Mouse (Mus musculus): Measurements from ENCODE around the gene Disp2. TPM values are rescaled to one million over a fixed set of nuclear protein-coding genes. Genes with fewer than 3 reads are reported as not detected.

The Disp2 gene
- polyA plus RNA-seq, 1 experiment from 2014 or later, result 1.1 TPM

DNA sequence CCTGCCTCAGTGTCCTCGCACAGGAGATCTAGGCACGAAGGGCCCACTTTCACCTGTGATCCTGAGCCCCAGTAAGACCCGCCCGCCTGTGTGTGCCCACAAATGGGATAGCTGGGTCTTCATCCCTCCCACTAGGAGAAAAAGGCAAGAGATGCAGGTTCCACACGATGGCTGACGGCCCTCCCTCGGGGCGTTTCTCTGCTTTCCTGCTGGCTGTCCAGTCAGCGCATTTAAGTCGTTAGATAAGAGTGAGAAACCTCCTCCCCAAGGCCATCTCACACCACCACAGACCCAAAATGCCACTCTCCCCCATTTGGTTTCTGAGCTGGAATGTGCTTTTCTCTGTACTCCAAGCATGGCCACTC is 16.8 kb upstream of the Disp2 start:
- TF ChIP-seq EP300 (IDR thresholded peaks at IDR 0.05), result no peak
- no peak; the same call in 1 of the 2 replicates for TF ChIP-seq CTCF (IDR thresholded peaks at IDR 0.05)
- 6% methylated on average over 10 of the region's 10 CpGs for WGBS
- Histone ChIP-seq H3K4me1 (ENCODE audit: insufficient read depth, low read depth, low read length) (peaks cover 34% of the 10 kb centered on the region), H3K36me3 (ENCODE audit: insufficient read depth, low read length) (no peaks in the 10 kb centered on the region), H3K9me3 (ENCODE audit: low read length) (no peaks in the 10 kb centered on the region), H3K9ac (replicated peaks; ENCODE audit: low read depth) (no peak overlapping the region), H3K4me3 (ENCODE audit: low read depth, low read length) (no peak overlapping the region), H3K27ac (ENCODE audit: low read length) (peak overlapping the region; percentile 98), H3K27me3 (replicated peaks; ENCODE audit: insufficient read depth, low read length) (no peaks in the 10 kb centered on the region), H3K4me2 (replicated peaks; ENCODE audit: low read depth, low read length) (peak overlapping the region; percentile 32)
- DNase-seq (ENCODE audit: low spot score) (no peak), ATAC-seq (peak; percentile 23)

- no peaks in the 10 kb centered on the region for H3K9me3 ChIP-seq (ENCODE audit: low read length)
Observed at GRCm38 (mm10) chr2:118763469-118763868, 16.1 kb upstream of the Disp2 start.

DNA sequence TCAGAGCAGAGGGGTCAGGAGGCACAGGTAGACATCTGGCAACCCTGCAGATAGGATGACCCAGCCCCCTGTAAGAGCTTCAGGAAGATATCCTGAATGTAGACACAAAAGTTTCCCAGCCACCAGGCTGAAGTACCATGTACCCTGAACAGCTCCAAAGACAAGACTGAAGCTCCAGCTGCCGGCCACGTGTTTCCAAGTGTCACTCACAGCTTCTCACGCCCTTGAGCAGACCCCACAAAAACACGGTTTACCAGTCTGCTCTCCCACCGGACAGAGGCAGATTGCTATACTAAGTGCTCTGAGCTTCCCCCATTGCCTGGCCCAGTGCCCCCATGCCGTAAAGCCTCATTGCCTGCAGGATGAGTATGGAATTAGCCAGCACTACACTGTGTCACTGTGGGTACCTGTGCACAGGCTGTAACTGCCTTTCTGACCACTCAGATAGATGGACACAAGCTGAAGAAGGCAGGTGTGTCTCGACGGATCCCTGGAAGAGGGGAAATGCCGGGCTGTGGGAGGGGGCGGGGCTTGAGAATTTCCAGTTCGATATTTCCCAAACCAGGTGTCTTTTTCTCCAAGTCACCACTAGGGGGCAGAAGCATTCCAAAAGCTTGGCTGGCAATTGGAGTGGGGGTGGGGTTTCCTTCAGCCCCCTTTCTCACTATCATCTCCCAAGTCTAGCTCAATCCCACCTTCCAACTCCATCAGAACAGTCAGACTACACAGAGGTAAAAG is 15.3 kb upstream of the Disp2 start:
- no peaks in the 10 kb centered on the region for H3K27me3 ChIP-seq (replicated peaks; ENCODE audit: insufficient read depth, low read length)
- no peak for ATAC-seq
- H3K4me2 ChIP-seq (replicated peaks; ENCODE audit: low read depth, low read length), result 0 out of 2 replicates have a peak overlapping the region, but pooled peaks have one; percentile 5
- no peak overlapping the region for H3K4me3 ChIP-seq (ENCODE audit: low read depth, low read length)
- H3K9me3 ChIP-seq (ENCODE audit: low read length), result no peaks in the 10 kb centered on the region
- H3K4me1 ChIP-seq (ENCODE audit: insufficient read depth, low read depth, low read length), result peaks cover 34% of the 10 kb centered on the region
- WGBS, result 23% methylated on average over 11 of the region's 11 CpGs
- no peaks in the 10 kb centered on the region for H3K36me3 ChIP-seq (ENCODE audit: insufficient read depth, low read length)
- H3K27ac ChIP-seq (ENCODE audit: low read length), result peak overlapping the region; percentile 66
- TF ChIP-seq CTCF (IDR thresholded peaks at IDR 0.05), result peak; percentile 74
- 0 out of 2 replicates have a peak, but pooled peaks have one; percentile 20 for TF ChIP-seq EP300 (IDR thresholded peaks at IDR 0.05)
- H3K9ac ChIP-seq (replicated peaks; ENCODE audit: low read depth), result no peak overlapping the region
- peak; percentile 70 for DNase-seq (ENCODE audit: low spot score)

More at GRCm38 (mm10) chr2:118763469-118763868, 16.1 kb upstream of the Disp2 start:
- Histone ChIP-seq H3K27ac (ENCODE audit: low read length) (peak overlapping the region; percentile 98), H3K36me3 (ENCODE audit: insufficient read depth, low read length) (no peaks in the 10 kb centered on the region), H3K27me3 (replicated peaks; ENCODE audit: insufficient read depth, low read length) (no peaks in the 10 kb centered on the region), H3K4me1 (ENCODE audit: insufficient read depth, low read depth, low read length) (peaks cover 34% of the 10 kb centered on the region), H3K4me2 (replicated peaks; ENCODE audit: low read depth, low read length) (no peak overlapping the region), H3K9ac (replicated peaks; ENCODE audit: low read depth) (no peak overlapping the region), H3K4me3 (ENCODE audit: low read depth, low read length) (no peak overlapping the region)
- TF ChIP-seq EP300 (IDR thresholded peaks at IDR 0.05) (peak; percentile 92), CTCF (IDR thresholded peaks at IDR 0.05) (no peak)
- 50% methylated on average over 6 of the region's 7 CpGs for WGBS
- ATAC-seq (peak; percentile 53), DNase-seq (ENCODE audit: low spot score) (peak; percentile 83)

- DNase-seq (ENCODE audit: low spot score), result no peak
- WGBS, result 87% methylated on average over 5 of the region's 5 CpGs
- H3K4me2 ChIP-seq (replicated peaks; ENCODE audit: low read depth, low read length), result no peak overlapping the region
Observed at GRCm38 (mm10) chr2:118764875-118765274, 14.6 kb upstream of the Disp2 start.

DNA sequence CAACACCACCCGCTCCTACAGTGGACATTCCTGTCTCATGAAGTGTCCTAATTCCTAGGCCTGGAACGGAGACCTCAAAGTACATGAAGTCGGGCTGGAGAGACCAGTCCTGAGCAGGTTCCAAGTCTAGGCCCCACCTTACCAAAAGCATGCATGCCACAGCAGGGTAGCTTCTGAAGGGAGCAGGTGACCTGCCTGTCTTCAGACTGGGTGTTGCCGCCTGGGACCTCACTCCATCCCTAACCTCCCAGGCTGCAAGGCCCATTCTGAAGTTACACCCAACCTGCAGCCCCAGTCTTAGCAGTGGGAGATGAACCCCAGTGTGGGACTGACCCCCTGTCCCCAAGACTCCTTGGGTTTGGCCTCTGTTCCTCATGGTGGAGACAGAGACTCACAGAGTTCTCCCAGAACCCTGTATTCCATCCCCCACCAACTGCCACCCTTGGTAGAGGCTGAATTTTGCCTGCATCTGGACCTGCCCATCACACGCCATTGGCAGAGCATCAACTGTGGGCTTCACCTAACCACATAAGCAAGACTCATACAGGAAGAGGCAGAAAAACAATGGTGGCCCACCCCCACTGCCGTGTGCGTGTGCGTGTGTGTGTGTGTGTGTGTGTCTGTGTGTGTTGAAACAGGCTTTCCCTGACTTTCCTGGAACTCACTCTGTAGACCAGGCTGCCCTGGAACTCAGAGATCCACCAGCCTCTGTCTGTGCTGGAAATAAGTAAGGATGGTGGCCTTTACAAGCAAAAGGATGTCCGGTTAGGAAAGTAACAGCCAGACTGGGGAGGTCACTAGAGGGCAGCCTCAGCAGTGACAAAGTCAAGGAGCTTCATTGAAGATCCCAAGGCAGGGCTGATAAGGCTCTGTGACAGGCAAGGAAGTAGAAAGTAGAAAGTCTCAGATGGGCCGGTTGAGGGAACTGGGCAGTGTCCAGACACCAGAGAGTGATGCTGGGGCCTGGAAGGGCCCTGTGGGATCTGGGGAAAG is 13.2 kb upstream of the Disp2 start:
- H3K27me3 ChIP-seq (replicated peaks; ENCODE audit: insufficient read depth, low read length), result no peaks in the 10 kb centered on the region

More at GRCm38 (mm10) chr2:118764875-118765274, 14.6 kb upstream of the Disp2 start:
- H3K36me3 ChIP-seq (ENCODE audit: insufficient read depth, low read length), result no peaks in the 10 kb centered on the region
- no peaks in the 10 kb centered on the region for H3K27me3 ChIP-seq (replicated peaks; ENCODE audit: insufficient read depth, low read length)
- no peak for TF ChIP-seq CTCF (IDR thresholded peaks at IDR 0.05)
- no peak for TF ChIP-seq EP300 (IDR thresholded peaks at IDR 0.05)
- no peak overlapping the region for H3K27ac ChIP-seq (ENCODE audit: low read length)
- no peak overlapping the region for H3K4me3 ChIP-seq (ENCODE audit: low read depth, low read length)
- no peaks in the 10 kb centered on the region for H3K9me3 ChIP-seq (ENCODE audit: low read length)
- peaks cover 34% of the 10 kb centered on the region for H3K4me1 ChIP-seq (ENCODE audit: insufficient read depth, low read depth, low read length)
- no peak for ATAC-seq
- H3K9ac ChIP-seq (replicated peaks; ENCODE audit: low read depth), result no peak overlapping the region

More for the DNA sequence above, 13.2 kb upstream of the Disp2 start:
- no peak for DNase-seq (ENCODE audit: low spot score)
- 52% methylated on average over 10 of the region's 10 CpGs for WGBS
- H3K4me3 ChIP-seq (ENCODE audit: low read depth, low read length), result no peak overlapping the region
- H3K9ac ChIP-seq (replicated peaks; ENCODE audit: low read depth), result no peak overlapping the region
- peak overlapping the region; percentile 26; the same call in 1 of the 2 replicates for H3K27ac ChIP-seq (ENCODE audit: low read length)
- no peak overlapping the region for H3K4me2 ChIP-seq (replicated peaks; ENCODE audit: low read depth, low read length)
- H3K9me3 ChIP-seq (ENCODE audit: low read length), result no peaks in the 10 kb centered on the region
- peaks cover 31% of the 10 kb centered on the region for H3K4me1 ChIP-seq (ENCODE audit: insufficient read depth, low read depth, low read length)
- TF ChIP-seq CTCF (IDR thresholded peaks at IDR 0.05) (peak; percentile 50), EP300 (IDR thresholded peaks at IDR 0.05) (peak; percentile 66; the same call in 1 of the 2 replicates)
- ATAC-seq, result peak; percentile 11
- H3K36me3 ChIP-seq (ENCODE audit: insufficient read depth, low read length), result no peaks in the 10 kb centered on the region

Data from lung, postnatal 0 days (tissue).